Mouse (Mus musculus): ENCODE data around the gene Rhox2g. TPM values are rescaled to one million over a fixed set of nuclear protein-coding genes. Genes with fewer than 3 reads are reported as not detected.

The Rhox2g gene
- polyA plus RNA-seq (2017; shearing (Covaris generic)) = not detected

DNA sequence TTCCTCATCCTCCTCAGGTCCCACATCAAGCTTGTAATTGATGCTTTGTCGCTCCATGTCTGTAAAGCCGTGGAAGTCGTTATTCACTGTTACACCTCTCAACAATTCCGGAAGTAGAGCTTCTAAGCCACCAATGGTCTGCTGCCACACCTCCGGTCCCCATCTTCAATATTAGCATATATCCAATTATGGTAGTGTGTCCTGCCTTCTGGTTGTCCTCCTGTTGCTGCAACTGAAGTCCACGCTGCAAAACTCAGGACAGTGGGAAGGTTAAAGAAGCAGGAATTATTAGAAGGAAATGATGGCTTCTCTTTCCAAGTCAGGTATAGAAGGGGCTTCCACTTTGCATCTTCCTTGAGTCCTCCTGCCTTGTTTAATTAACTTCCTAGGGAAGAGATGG is at the start of gene Rhox2g:
TSS of gene Rhox2g (minus strand) at position 101 of the 400 bp plus-strand sequence.

DNA sequence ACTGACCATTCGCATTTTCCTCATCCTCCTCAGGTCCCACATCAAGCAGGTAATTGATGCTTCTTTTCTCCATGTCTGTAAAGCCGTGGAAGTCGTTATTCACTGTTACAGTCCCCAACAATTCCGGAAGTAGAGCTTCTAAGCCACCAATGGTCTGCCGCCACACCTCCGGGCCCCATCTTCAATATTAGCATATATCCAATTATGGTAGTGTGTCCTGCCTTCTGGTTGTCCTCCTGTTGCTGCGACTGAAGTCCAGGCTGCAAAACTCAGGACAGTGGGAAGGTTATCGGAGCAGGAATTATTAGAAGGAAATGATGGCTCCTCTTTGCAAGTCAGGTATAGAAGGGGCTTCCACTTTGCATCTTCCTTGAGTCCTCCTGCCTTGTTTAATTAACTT is 29.9 kb upstream of the Rhox2g start, which contains the start of gene Rhox2h:
TSS of gene Rhox2h (minus strand) at position 101 of the 400 bp plus-strand sequence.

DNA sequence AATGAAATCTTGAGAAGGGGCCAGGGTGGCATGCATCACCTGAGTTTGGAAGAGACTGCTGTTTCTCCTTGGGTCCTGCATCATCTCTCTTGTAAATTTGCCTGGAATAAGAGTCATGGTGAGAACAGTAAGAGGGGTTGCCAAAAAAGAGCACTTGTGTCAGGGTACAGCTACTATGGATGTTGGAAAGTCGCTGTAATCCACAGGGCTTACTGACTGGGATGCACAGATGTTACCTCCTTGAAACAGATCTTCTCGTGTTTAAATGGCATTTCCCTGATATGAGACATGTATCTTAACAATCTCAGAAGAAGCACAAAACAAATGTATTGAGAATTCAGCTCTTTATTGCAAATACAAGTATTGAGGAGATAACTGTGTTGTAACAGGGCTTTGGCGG is 25.4 kb upstream of the Rhox2g start, which contains the start of gene Rhox3h:
TSS of gene Rhox3h (minus strand) at position 101 of the 400 bp plus-strand sequence.

DNA sequence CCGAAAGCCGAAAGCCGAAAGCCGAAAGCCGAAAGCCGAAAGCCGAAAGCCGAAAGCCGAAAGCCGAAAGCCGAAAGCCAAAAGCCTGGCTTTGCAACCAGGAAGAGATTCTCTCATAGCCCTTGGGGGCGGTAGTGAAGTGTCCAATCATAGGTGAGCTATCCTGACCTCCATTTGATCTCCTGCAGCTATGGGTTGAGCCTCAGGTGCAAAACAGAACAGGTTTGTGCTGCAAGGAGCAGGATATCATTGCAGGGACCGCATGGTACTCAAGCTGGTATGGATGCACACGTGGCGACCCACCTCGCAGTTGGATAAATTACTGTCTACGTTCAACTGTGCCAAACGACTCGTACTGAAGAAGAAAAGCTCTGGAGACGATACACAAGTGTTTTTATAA is 8.0 kb upstream of the Rhox2g start, which contains the start of gene Rhox4g:
TSS of gene Rhox4g (minus strand) at position 101 of the 400 bp plus-strand sequence.

DNA sequence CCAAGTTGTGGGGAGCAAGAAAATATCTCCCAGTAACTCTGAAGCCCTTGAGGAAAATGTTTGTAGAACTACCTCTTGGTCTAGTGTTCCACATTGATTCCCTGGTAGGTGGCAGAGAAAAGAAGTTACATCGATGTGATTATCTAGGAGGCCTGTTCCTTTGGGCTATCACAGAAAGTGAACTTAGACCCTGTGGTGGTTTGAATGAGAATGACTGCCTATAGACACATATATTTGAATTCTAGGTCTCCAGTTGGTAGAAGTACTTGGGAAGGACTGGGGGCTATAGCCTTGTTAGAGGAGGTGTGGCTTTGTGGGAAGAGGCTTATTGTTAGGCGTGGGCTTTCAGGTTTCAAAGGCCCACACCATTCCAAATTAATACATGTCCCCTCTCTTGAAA is 14.8 kb downstream of the Rhox2g start, which contains the start of gene Rhox3g:
TSS of gene Rhox3g (minus strand) at position 101 of the 400 bp plus-strand sequence.

DNA sequence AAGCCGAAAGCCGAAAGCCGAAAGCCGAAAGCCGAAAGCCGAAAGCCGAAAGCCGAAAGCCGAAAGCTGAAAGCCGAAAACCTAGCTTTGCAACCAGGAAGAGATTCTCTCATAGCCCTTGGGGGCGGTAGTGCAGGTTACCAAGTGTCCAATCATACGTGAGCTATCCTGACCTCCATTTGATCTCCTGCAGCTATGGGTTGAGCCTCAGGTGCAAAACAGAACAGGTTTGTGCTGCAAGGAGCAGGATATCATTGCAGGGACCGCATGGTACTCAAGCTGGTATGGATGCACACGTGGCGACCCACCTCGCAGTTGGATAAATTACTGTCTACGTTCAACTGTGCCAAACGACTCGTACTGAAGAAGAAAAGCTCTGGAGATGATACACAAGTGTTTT is 35.7 kb downstream of the Rhox2g start, which contains the start of gene Rhox4f:
TSS of gene Rhox4f (minus strand) at position 101 of the 400 bp plus-strand sequence.

Other genes with a start within 250 kb of the Rhox2g start
- not detected for gene Rhox2b, start 231.4 kb downstream of the Rhox2g start, polyA plus RNA-seq (2017; shearing (Covaris generic))
- 0.20 TPM for gene Rhox4b, start 211.0 kb downstream of the Rhox2g start, polyA plus RNA-seq (2017; shearing (Covaris generic))
- not detected for gene Rhox2c, start 189.8 kb downstream of the Rhox2g start, polyA plus RNA-seq (2017; shearing (Covaris generic))
- gene Rhox3c, start 184.9 kb downstream of the Rhox2g start, polyA plus RNA-seq (2017; shearing (Covaris generic)) = not detected
- not detected for gene Rhox4c, start 163.1 kb downstream of the Rhox2g start, polyA plus RNA-seq (2017; shearing (Covaris generic))
- not detected for gene Rhox2d, start 150.0 kb downstream of the Rhox2g start, polyA plus RNA-seq (2017; shearing (Covaris generic))
- gene Rhox4d, start 129.1 kb downstream of the Rhox2g start, polyA plus RNA-seq (2017; shearing (Covaris generic)) = not detected
- gene Rhox2e, start 113.0 kb downstream of the Rhox2g start, polyA plus RNA-seq (2017; shearing (Covaris generic)) = not detected
- not detected for gene Rhox3e, start 101.5 kb downstream of the Rhox2g start, polyA plus RNA-seq (2017; shearing (Covaris generic))
- gene Rhox4e, start 86.1 kb downstream of the Rhox2g start, polyA plus RNA-seq (2017; shearing (Covaris generic)) = not detected
- gene Rhox2f, start 72.1 kb downstream of the Rhox2g start, polyA plus RNA-seq (2017; shearing (Covaris generic)) = not detected
- gene Rhox3f, start 62.5 kb downstream of the Rhox2g start, polyA plus RNA-seq (2017; shearing (Covaris generic)) = not detected
- not detected for gene Rhox4f, start 35.8 kb downstream of the Rhox2g start, polyA plus RNA-seq (2017; shearing (Covaris generic))
- gene Rhox3g, start 14.9 kb downstream of the Rhox2g start, polyA plus RNA-seq (2017; shearing (Covaris generic)) = not detected
- not detected for gene Rhox4g, start 7.9 kb upstream of the Rhox2g start, polyA plus RNA-seq (2017; shearing (Covaris generic))
- not detected for gene Rhox3h, start 25.3 kb upstream of the Rhox2g start, polyA plus RNA-seq (2017; shearing (Covaris generic))
- gene Rhox2h, start 29.8 kb upstream of the Rhox2g start, polyA plus RNA-seq (2017; shearing (Covaris generic)) = not detected
- not detected for gene Rhox5, start 161.4 kb upstream of the Rhox2g start, polyA plus RNA-seq (2017; shearing (Covaris generic))
- not detected for gene Rhox6, start 183.4 kb upstream of the Rhox2g start, polyA plus RNA-seq (2017; shearing (Covaris generic))
- gene Rhox7a, start 188.2 kb upstream of the Rhox2g start, polyA plus RNA-seq (2017; shearing (Covaris generic)) = not detected
- gene Rhox8, start 235.5 kb upstream of the Rhox2g start, polyA plus RNA-seq (2017; shearing (Covaris generic)) = not detected

Measured in inflammation-experienced regulatory T-cells, adult 16 weeks (primary cell).